Mouse (Mus musculus) liver, adult 2 months (tissue): ENCODE measurements around the gene Kcnj5. TPM values are rescaled to one million over a fixed set of nuclear protein-coding genes. Genes with fewer than 3 reads are reported as not detected.

Experiments
- DNase-seq: peaks from one replicate; pipeline ENCODE4 v3.0.0-alpha.2; 2011; ENCODE audit warnings: low read depth, low spot score; ENCODE audit errors: extremely low read depth
- H3K27ac ChIP-seq: fragments of 200-500 bp; replicated peaks from 2 replicates; pipeline ENCODE4 v1.5.1; 2012; ENCODE audit warnings: low read depth, mild to moderate bottlenecking, control low read depth, inconsistent platforms, low read length; ENCODE audit not compliant: insufficient read depth
- H3K27me3 ChIP-seq: fragments of 200-500 bp; 2 replicates; pipeline ENCODE4 v1.6.1; 2012; ENCODE audit warnings: mild to moderate bottlenecking, moderate library complexity, low read length, inconsistent platforms; ENCODE audit not compliant: control insufficient read depth, insufficient read depth
- H3K36me3 ChIP-seq: fragments of 200-500 bp; 2 replicates; pipeline ENCODE4 v1.6.1; 2012; ENCODE audit warnings: low read length, inconsistent platforms; ENCODE audit not compliant: control insufficient read depth, insufficient read depth
- H3K4me1 ChIP-seq: fragments of 200-500 bp; 2 replicates; pipeline ENCODE4 v1.6.1; 2011; ENCODE audit warnings: low read length; ENCODE audit not compliant: control insufficient read depth, insufficient read depth
- H3K4me3 ChIP-seq: fragments of 200-500 bp; 2 replicates; pipeline ENCODE4 v1.5.1; 2011; ENCODE audit warnings: low read depth, mild to moderate bottlenecking, control low read depth, low read length, moderate library complexity; ENCODE audit not compliant: insufficient read depth
- H3K79me2 ChIP-seq: fragments of 200-500 bp; 2 replicates; pipeline ENCODE4 v1.6.1; 2012; ENCODE audit warnings: inconsistent platforms, mild to moderate bottlenecking, low read length, moderate library complexity; ENCODE audit not compliant: control insufficient read depth, insufficient read depth
- H3K9ac ChIP-seq: fragments of 200-500 bp; 2 replicates; pipeline ENCODE4 v1.6.1; 2012; ENCODE audit warnings: low read depth, mild to moderate bottlenecking, control low read depth, inconsistent platforms, low read length
- CTCF ChIP-seq: fragments of 200-500 bp; IDR thresholded peaks from 2 replicates; pipeline ENCODE4 v1.5.1; 2011; ENCODE audit warnings: low read depth, low read length, control low read depth
- POLR2A ChIP-seq: fragments of 200-500 bp; IDR thresholded peaks from 2 replicates; pipeline ENCODE4 v1.6.1; 2011; ENCODE audit warnings: low read length, control low read depth; ENCODE audit not compliant: insufficient read depth; ENCODE audit errors: extremely low read depth
- WGBS: fragments of 180-500 bp; shearing (Covaris S2); methylation state at CpG from one replicate; pipeline ENCODE4 v1.1.7; 2018; 5-methylcytosine and 5-hydroxymethylcytosine counted together
- polyA plus RNA-seq: library from polyadenylated mRNA; depleted of rRNA; stranded (reverse); fragments of >200 nt; gene quantifications from 2 replicates; pipeline ENCODE4 v1.2.3, GENCODE M21; 2012; rRNA removed
- total RNA-seq: library from RNA; depleted of rRNA; stranded (reverse); fragments of >200 nt; gene quantifications from 2 replicates; pipeline ENCODE4 v1.2.3, GENCODE M21; 2014; rRNA removed

Gene Kcnj5
- total and polyA plus RNA-seq, 2 experiments, result under 0.01 to 0.06 TPM

- 18% methylated on average over 5 of the region's 5 CpGs for WGBS
- TF ChIP-seq POLR2A (no peak), CTCF (peak; percentile 44)
- DNase-seq, result peak; percentile 61
- no peak overlapping the region for H3K9ac ChIP-seq
- no peaks in the 10 kb centered on the region for H3K79me2 ChIP-seq
- H3K27me3 ChIP-seq, result no peaks in the 10 kb centered on the region
- no peak overlapping the region for H3K4me3 ChIP-seq
- H3K4me1 ChIP-seq, result no peaks in the 10 kb centered on the region
- no peaks in the 10 kb centered on the region for H3K36me3 ChIP-seq
- no peak overlapping the region for H3K27ac ChIP-seq
Measured at GRCm38 (mm10) chr9:32271896-32272444, 72.2 kb downstream of the Kcnj5 start.

Other genes with a start within 250 kb of the Kcnj5 start
- 3.4 and 4.6 TPM in 2 replicates for gene Arhgap32, start 228.2 kb downstream of the Kcnj5 start, total RNA-seq
- gene Arhgap32, start 228.2 kb downstream of the Kcnj5 start, polyA plus RNA-seq, result 0.98 and 1.9 TPM in 2 replicates
- not detected in 2 replicates for gene Kcnj1, start 28.1 kb upstream of the Kcnj5 start, total RNA-seq
- gene Kcnj1, start 28.1 kb upstream of the Kcnj5 start, polyA plus RNA-seq, result not detected in 2 replicates
- 3.0 and 4.2 TPM in 2 replicates for gene Fli1, start 198.5 kb upstream of the Kcnj5 start, total RNA-seq
- 1.1 and 1.6 TPM in 2 replicates for gene Fli1, start 198.5 kb upstream of the Kcnj5 start, polyA plus RNA-seq